In the genomic region with DNA sequence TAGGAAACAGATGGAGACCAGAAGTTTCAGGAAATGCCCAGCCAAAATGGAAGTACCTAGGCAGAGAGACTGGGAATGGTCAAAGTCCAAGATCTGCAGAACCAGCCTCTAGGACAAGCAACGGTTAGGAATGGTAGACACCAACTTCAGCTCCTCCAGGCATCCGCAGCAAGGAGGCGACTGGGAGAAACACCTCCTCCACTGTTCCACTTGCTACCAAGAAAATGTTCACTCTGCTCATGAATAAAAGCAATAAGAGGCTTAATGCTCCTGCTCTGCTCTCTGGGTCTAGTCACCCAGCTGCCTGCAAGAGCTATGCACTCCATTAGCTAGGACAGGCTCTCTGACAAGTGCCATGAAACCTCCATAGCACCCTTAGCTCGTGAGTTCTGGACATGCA, we compare ENCODE assay signal across 18 mouse cellular contexts. TPM values are rescaled to one million over a fixed set of nuclear protein-coding genes. Genes with fewer than 3 reads are reported as not detected.
"Had no signal": no experiment of that assay in that cellular context is flagged by ENCODE, and none has a peak within 500 bp of the region (broad histone marks: within the 10 kb centered on the region; RNA-seq: fewer than 3 reads in every experiment).

No protein-coding gene starts in this region.

- H3K27ac ChIP-seq: kidney, embryonic 15.5 days; liver, embryonic 13.5 days; stomach, embryonic 15.5 days had no signal

- H3K4me3 ChIP-seq: kidney, embryonic 15.5 days; liver, embryonic 13.5 days; stomach, embryonic 15.5 days had no signal

- DNase-seq: kidney, adult 11 months; kidney, adult 8-10 months; kidney, postnatal 10 days; kidney, postnatal 36 days; liver, embryonic 13.5 days; lung, adult 2 months; lung, postnatal 14 days; lung, postnatal 4 days; midbrain, embryonic 14.5 days; right cerebral cortex, postnatal 14 days; spleen, adult 18-20 months; thymus, postnatal 36 days had no signal

- H3K36me3 ChIP-seq: kidney, embryonic 15.5 days; liver, embryonic 13.5 days; stomach, embryonic 15.5 days had no signal

- H3K27me3 ChIP-seq: kidney, embryonic 15.5 days; liver, embryonic 13.5 days; stomach, embryonic 15.5 days had no signal

- H3K9me3 ChIP-seq: kidney, embryonic 15.5 days; liver, embryonic 13.5 days; stomach, embryonic 15.5 days had no signal

- H3K4me2 ChIP-seq: kidney, embryonic 15.5 days; liver, embryonic 13.5 days; midbrain, embryonic 11.5 days; stomach, embryonic 15.5 days had no signal

- H3K9ac ChIP-seq: kidney, embryonic 15.5 days; liver, embryonic 13.5 days; stomach, embryonic 15.5 days had no signal

- H3K4me1 ChIP-seq: kidney, embryonic 15.5 days; liver, embryonic 13.5 days; stomach, embryonic 15.5 days had no signal

RNA-seq across cellular contexts. Expression of gene Ryr2, which starts 26.2 kb away (rescaled TPM):
- total RNA-seq: megakaryocyte progenitor cell, adult 5-6 weeks; megakaryocyte-erythroid progenitor cell, adult 5-6 weeks had no signal
- polyA plus RNA-seq: liver, adult 2 months had no signal
